Mouse (Mus musculus): ENCODE measurements around the gene Treml2. TPM values are rescaled to one million over a fixed set of nuclear protein-coding genes. Genes with fewer than 3 reads are reported as not detected.
"Not testable (repeated sequence)": the region's sequence is repeated elsewhere in the genome, so short reads cannot be mapped to it uniquely, and the experiment has no call there.

Treml2 gene
- polyA plus RNA-seq, 1 experiment from 2014 or later = 0.15 TPM

DNA sequence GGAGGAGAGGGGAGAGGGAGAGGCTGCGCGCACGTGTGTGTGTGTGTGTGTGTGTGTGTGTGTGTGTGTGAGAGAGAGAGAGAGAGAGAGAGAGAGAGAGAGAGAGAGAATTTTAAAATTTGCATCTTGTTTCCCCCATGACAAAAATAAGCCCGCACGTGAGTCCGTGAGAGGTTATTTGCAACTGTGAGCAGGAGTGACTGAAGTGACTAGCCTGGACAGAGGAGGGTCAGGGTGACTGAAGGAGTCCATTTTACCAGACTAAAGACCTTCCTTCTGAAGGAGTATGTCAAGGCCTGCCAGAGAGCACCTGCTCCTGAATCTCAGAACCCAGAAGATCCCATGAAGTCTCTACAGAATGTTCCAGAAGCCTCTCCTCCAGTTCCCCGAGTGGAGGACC lies 458 bp downstream of the Treml2 start:
- H3K4me1 ChIP-seq (ENCODE audit: control insufficient read depth, insufficient read depth, low read length) = no peaks in the 10 kb centered on the region
- DNase-seq (ENCODE audit: low spot score) (no peak), ATAC-seq (replicated peaks; ENCODE audit: insufficient number of reproducible peaks, low FRiP score, low TSS enrichment, low read depth) (no peak)
- H3K27ac ChIP-seq (replicated peaks; ENCODE audit: low read depth, low read length) = no peak overlapping the region
- H3K27me3 ChIP-seq (ENCODE audit: control insufficient read depth, insufficient read depth, low read length) = no peaks in the 10 kb centered on the region
- no peaks in the 10 kb centered on the region for H3K36me3 ChIP-seq (replicated peaks; ENCODE audit: control insufficient read depth, insufficient read depth, low read depth, low read length)
- WGBS = 57% methylated on average over 7 of the region's 7 CpGs
- no peak overlapping the region for H3K4me2 ChIP-seq (ENCODE audit: low read depth, low read length)
- H3K4me3 ChIP-seq (ENCODE audit: low read depth, low read length) = no peak overlapping the region
- H3K9me3 ChIP-seq (replicated peaks; ENCODE audit: control insufficient read depth, low read length) = no peaks in the 10 kb centered on the region
- H3K9ac ChIP-seq (replicated peaks; ENCODE audit: low read length) = no peak overlapping the region

DNA sequence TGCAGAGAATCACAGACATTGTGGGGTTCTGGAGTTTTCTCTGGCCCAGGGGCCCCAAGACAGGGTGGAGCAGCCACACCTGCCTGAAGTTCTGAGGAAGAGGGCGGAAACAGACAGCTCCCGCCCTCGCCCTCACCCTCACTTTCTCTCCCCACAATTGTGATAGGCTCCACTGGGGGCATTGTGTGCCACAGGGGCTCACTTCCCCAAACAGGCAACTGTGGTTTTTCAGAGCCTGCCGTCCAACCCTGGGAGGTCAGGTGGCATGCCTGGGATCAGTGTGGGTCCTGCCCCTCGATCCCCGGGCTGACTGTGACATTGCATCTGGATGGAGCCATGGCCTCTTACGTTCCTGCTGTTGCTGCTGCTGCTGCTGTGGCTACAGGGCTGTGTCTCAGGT lies 901 bp downstream of the Treml2 start:
- WGBS = 62% methylated on average over 7 of the region's 7 CpGs
- no peak overlapping the region for H3K27ac ChIP-seq (replicated peaks; ENCODE audit: low read depth, low read length)
- no peak overlapping the region for H3K9ac ChIP-seq (replicated peaks; ENCODE audit: low read length)
- no peaks in the 10 kb centered on the region for H3K27me3 ChIP-seq (ENCODE audit: control insufficient read depth, insufficient read depth, low read length)
- no peaks in the 10 kb centered on the region for H3K4me1 ChIP-seq (ENCODE audit: control insufficient read depth, insufficient read depth, low read length)
- no peak overlapping the region for H3K4me3 ChIP-seq (ENCODE audit: low read depth, low read length)
- DNase-seq (ENCODE audit: low spot score) (no peak), ATAC-seq (replicated peaks; ENCODE audit: insufficient number of reproducible peaks, low FRiP score, low TSS enrichment, low read depth) (no peak)
- no peaks in the 10 kb centered on the region for H3K36me3 ChIP-seq (replicated peaks; ENCODE audit: control insufficient read depth, insufficient read depth, low read depth, low read length)
- H3K4me2 ChIP-seq (ENCODE audit: low read depth, low read length) = no peak overlapping the region
- no peaks in the 10 kb centered on the region for H3K9me3 ChIP-seq (replicated peaks; ENCODE audit: control insufficient read depth, low read length)

DNA sequence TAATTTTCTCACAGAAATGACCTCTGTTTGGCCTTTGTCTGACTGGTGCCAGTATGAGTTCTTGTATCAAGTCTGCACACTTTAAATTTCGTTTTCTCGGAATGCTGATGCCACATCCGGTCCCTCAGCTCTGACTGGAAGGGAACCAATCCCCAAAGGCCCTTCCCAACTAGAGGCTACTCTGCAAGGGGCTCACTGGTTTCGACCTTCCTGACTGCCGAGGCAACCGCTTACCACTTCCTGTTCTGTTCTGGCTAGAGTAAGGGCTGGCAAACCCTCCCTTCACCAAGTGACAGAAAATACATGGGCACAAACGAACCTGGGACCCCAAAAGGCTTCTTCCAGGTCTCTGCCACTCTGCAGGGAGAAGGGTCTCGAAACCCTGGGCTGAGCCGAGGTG lies 1.6 kb downstream of the Treml2 start:
- no peak for ATAC-seq (replicated peaks; ENCODE audit: insufficient number of reproducible peaks, low FRiP score, low TSS enrichment, low read depth)
- no peak overlapping the region for H3K9ac ChIP-seq (replicated peaks; ENCODE audit: low read length)
- no peaks in the 10 kb centered on the region for H3K36me3 ChIP-seq (replicated peaks; ENCODE audit: control insufficient read depth, insufficient read depth, low read depth, low read length)
- H3K27me3 ChIP-seq (ENCODE audit: control insufficient read depth, insufficient read depth, low read length) = no peaks in the 10 kb centered on the region
- whole genome bisulfite sequencing = 77% methylated on average over 9 of the region's 9 CpGs
- no peaks in the 10 kb centered on the region for H3K4me1 ChIP-seq (ENCODE audit: control insufficient read depth, insufficient read depth, low read length)
- H3K4me2 ChIP-seq (ENCODE audit: low read depth, low read length) = no peak overlapping the region
- no peak overlapping the region for H3K4me3 ChIP-seq (ENCODE audit: low read depth, low read length)
- H3K27ac ChIP-seq (replicated peaks; ENCODE audit: low read depth, low read length) = no peak overlapping the region
- H3K9me3 ChIP-seq (replicated peaks; ENCODE audit: control insufficient read depth, low read length) = no peaks in the 10 kb centered on the region
- no peak for DNase-seq (ENCODE audit: low spot score)

DNA sequence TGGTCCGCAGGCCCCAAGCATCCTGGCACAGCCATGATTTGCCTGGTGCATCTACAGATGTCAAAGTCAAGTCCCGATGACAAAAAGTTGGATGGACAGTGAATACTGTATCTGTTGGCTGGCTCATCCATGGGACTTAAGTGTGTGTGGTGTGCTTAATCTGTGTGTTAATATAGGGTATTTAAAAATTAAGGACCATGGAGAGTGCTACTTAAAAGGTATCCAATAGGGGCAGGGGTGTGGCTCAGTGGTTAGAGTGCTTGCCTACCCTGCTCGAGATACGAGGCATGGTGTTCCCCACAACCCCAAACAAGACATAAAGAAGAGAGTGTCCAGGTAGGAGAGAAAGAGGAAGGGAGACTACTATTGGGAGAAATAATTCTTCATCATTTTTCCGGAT lies 2.5 kb downstream of the Treml2 start:
- Histone ChIP-seq H3K27me3 (ENCODE audit: control insufficient read depth, insufficient read depth, low read length) (no peaks in the 10 kb centered on the region), H3K27ac (replicated peaks; ENCODE audit: low read depth, low read length) (no peak overlapping the region), H3K9ac (replicated peaks; ENCODE audit: low read length) (no peak overlapping the region), H3K4me3 (ENCODE audit: low read depth, low read length) (no peak overlapping the region), H3K4me2 (ENCODE audit: low read depth, low read length) (no peak overlapping the region), H3K4me1 (ENCODE audit: control insufficient read depth, insufficient read depth, low read length) (no peaks in the 10 kb centered on the region), H3K9me3 (replicated peaks; ENCODE audit: control insufficient read depth, low read length) (no peaks in the 10 kb centered on the region), H3K36me3 (replicated peaks; ENCODE audit: control insufficient read depth, insufficient read depth, low read depth, low read length) (no peaks in the 10 kb centered on the region)
- no peak for ATAC-seq (replicated peaks; ENCODE audit: insufficient number of reproducible peaks, low FRiP score, low TSS enrichment, low read depth)
- no peak for DNase-seq (ENCODE audit: low spot score)
- 89% methylated on average over 5 of the region's 5 CpGs for WGBS

DNA sequence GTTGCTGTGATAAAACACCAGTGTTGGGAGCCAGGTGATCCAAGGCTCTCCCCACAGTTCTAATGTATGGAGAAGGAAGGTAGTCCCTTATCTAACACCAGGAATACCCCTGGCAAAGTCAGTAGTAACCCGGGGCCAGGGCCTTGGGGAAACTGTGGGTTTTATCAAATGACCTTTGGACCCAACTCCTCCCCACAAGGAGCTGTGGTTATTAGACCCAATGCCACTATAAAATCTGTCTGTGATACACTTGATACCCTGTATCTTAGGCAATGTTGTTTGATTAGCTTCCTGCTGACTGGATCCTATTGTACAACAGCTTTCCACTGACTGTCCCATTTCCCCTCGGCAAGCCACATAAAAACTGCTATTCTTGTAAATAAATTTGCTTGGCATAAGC lies 12.8 kb downstream of the Treml2 start:
- Histone ChIP-seq H3K9ac (replicated peaks; ENCODE audit: low read length) (no peak overlapping the region), H3K4me2 (ENCODE audit: low read depth, low read length) (no peak overlapping the region), H3K4me1 (ENCODE audit: control insufficient read depth, insufficient read depth, low read length) (no peaks in the 10 kb centered on the region), H3K9me3 (replicated peaks; ENCODE audit: control insufficient read depth, low read length) (no peaks in the 10 kb centered on the region), H3K27ac (replicated peaks; ENCODE audit: low read depth, low read length) (no peak overlapping the region), H3K27me3 (ENCODE audit: control insufficient read depth, insufficient read depth, low read length) (no peaks in the 10 kb centered on the region), H3K36me3 (replicated peaks; ENCODE audit: control insufficient read depth, insufficient read depth, low read depth, low read length) (no peaks in the 10 kb centered on the region), H3K4me3 (ENCODE audit: low read depth, low read length) (no peak overlapping the region)
- DNase-seq (ENCODE audit: low spot score) = no peak
- 77% methylated on average over 2 of the region's 2 CpGs for WGBS
- no peak for ATAC-seq (replicated peaks; ENCODE audit: insufficient number of reproducible peaks, low FRiP score, low TSS enrichment, low read depth)

DNA sequence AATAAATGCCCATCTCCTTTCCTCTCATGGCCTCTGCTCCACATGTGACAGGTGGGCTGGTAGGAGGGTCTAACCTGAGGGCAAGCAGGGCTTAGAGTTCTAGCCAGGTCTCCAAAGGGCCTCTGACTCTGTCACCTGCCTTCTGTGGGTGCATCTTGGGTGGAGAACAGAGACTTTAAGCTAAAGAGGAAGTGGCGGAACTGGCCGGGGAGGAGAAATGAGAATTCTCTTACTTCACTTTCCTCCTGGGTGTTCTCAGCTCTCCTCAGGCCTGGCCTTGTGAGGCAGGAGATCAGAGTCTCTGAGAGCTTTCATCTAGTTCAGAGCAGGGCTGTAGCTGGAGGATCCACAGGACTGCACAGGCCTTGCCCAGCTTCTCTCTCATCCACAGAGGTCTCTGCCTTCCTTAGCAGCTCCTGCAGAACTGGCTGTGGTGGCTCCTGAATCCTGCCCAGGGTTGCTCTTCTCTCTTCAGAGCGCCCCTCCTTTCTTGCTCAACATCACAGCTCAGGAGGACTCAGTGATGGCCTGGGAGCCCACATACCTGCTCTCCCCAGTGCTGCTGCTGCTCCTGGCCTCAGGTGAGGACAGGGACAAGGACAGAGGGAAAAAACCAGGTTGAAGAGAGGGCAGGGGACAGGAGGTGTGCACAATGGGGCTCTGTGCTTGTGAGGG lies 16.7 kb downstream of the Treml2 start, which contains the start of gene B430306N03Rik:
TSS of gene B430306N03Rik (plus strand) at position 237 of the 675 bp plus-strand sequence.
- not testable (repeated sequence) for H3K9me3 ChIP-seq (replicated peaks; ENCODE audit: control insufficient read depth, low read length); H3K36me3 ChIP-seq (replicated peaks; ENCODE audit: control insufficient read depth, insufficient read depth, low read depth, low read length); ATAC-seq (replicated peaks; ENCODE audit: insufficient number of reproducible peaks, low FRiP score, low TSS enrichment, low read depth); H3K27ac ChIP-seq (replicated peaks; ENCODE audit: low read depth, low read length); DNase-seq (ENCODE audit: low spot score); H3K4me1 ChIP-seq (ENCODE audit: control insufficient read depth, insufficient read depth, low read length); H3K4me3 ChIP-seq (ENCODE audit: low read depth, low read length); H3K4me2 ChIP-seq (ENCODE audit: low read depth, low read length); H3K27me3 ChIP-seq (ENCODE audit: control insufficient read depth, insufficient read depth, low read length); H3K9ac ChIP-seq (replicated peaks; ENCODE audit: low read length)
- WGBS = 88% methylated on average over 3 of the region's 3 CpGs

DNA sequence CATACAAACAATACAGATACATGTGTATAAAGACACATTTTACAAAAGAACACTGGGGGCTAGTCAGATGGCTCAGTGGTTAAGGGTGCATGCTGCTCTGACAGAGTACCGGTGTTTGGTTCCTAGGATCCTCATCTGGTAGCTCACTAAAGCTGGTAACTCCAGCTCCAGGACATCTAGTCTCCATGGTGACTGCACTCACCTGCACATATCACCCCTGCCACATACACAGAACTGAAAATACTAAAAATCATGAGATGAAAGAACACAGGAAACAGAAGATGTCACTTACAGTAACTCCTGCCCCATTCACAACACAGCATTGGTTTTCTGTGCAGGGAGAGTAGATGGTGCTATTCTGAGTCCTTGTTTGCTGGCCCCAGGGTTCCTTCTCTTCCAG lies 19.4 kb downstream of the Treml2 start:
- H3K4me3 ChIP-seq (ENCODE audit: low read depth, low read length) = no peak overlapping the region
- no peaks in the 10 kb centered on the region for H3K4me1 ChIP-seq (ENCODE audit: control insufficient read depth, insufficient read depth, low read length)
- WGBS = 93% methylated on average over 1 of the region's 1 CpGs
- ATAC-seq (replicated peaks; ENCODE audit: insufficient number of reproducible peaks, low FRiP score, low TSS enrichment, low read depth) (no peak), DNase-seq (ENCODE audit: low spot score) (no peak)
- H3K36me3 ChIP-seq (replicated peaks; ENCODE audit: control insufficient read depth, insufficient read depth, low read depth, low read length) = no peaks in the 10 kb centered on the region
- no peaks in the 10 kb centered on the region for H3K9me3 ChIP-seq (replicated peaks; ENCODE audit: control insufficient read depth, low read length)
- no peak overlapping the region for H3K9ac ChIP-seq (replicated peaks; ENCODE audit: low read length)
- no peaks in the 10 kb centered on the region for H3K27me3 ChIP-seq (ENCODE audit: control insufficient read depth, insufficient read depth, low read length)
- H3K4me2 ChIP-seq (ENCODE audit: low read depth, low read length) = no peak overlapping the region
- no peak overlapping the region for H3K27ac ChIP-seq (replicated peaks; ENCODE audit: low read depth, low read length)

DNA sequence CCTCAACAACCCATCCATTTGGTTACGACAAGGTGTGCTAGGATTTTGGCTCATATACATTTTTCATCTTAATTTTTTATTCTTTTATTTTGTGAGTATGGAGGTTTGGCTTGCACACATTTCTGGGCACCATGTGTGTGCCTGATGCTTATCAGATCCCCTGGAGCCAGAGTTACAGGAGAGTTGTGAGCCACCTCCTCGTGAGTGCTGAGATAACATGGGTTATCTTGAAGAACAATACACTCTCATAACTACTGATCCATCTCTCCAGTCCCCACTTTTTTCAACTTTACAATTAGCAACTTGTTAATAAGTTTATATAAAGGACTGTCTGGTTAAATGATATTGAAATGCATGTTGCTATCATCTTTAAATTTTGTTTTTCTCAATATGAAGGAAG lies 22.0 kb downstream of the Treml2 start:
- 78% methylated on average over 2 of the region's 2 CpGs for WGBS
- no peak overlapping the region for H3K9ac ChIP-seq (replicated peaks; ENCODE audit: low read length)
- no peaks in the 10 kb centered on the region for H3K9me3 ChIP-seq (replicated peaks; ENCODE audit: control insufficient read depth, low read length)
- H3K27me3 ChIP-seq (ENCODE audit: control insufficient read depth, insufficient read depth, low read length) = no peaks in the 10 kb centered on the region
- no peak overlapping the region for H3K27ac ChIP-seq (replicated peaks; ENCODE audit: low read depth, low read length)
- no peaks in the 10 kb centered on the region for H3K4me1 ChIP-seq (ENCODE audit: control insufficient read depth, insufficient read depth, low read length)
- H3K4me2 ChIP-seq (ENCODE audit: low read depth, low read length) = no peak overlapping the region
- H3K4me3 ChIP-seq (ENCODE audit: low read depth, low read length) = no peak overlapping the region
- DNase-seq (ENCODE audit: low spot score) = no peak
- no peak for ATAC-seq (replicated peaks; ENCODE audit: insufficient number of reproducible peaks, low FRiP score, low TSS enrichment, low read depth)
- H3K36me3 ChIP-seq (replicated peaks; ENCODE audit: control insufficient read depth, insufficient read depth, low read depth, low read length) = no peaks in the 10 kb centered on the region
